Mouse (Mus musculus) heart, postnatal 10 days (tissue): Measurements from ENCODE around the gene Gm28047. TPM values are rescaled to one million over a fixed set of nuclear protein-coding genes. Genes with fewer than 3 reads are reported as not detected.

ENCODE experiments used
- DNase-seq, 2 experiments: peaks; one replicate each; pipeline ENCODE4 v3.0.0; 2021
- intact Hi-C: fragments of 180-260 bp; cut with DNase I; formaldehyde crosslinking; loops from one replicate; pipeline ENCODE4 v1.15.1; 2025
- microRNA-seq, 2 experiments: library from miRNA; unstranded; fragments of <30 nt; microRNA quantifications; one replicate each; pipeline ENCODE4 v1.2.0; 2022
- total RNA-seq, 2 experiments: library from RNA; stranded (reverse); gene quantifications; 2 replicates each; pipeline ENCODE4 v1.2.3; 2021

The Gm28047 gene
- total RNA-seq, 2 experiments from 2014 or later = 1.2 TPM; not detected in 1

GRCm38 (mm10) chr15:102503924-102504782 lies 120.7 kb downstream of the Gm28047 start:
- intact Hi-C loops = no loop called here

GRCm38 (mm10) chr15:102503447-102503846 lies 121.4 kb downstream of the Gm28047 start, which contains the start of gene Gm10337:
Gene Gm10337, plus strand, starts transcription at chr15:102503722.
- intact Hi-C loops = no loop called here
- DNase-seq = no peak

More at GRCm38 (mm10) chr15:102503924-102504782, 120.7 kb downstream of the Gm28047 start:
- no peak for DNase-seq

DNA sequence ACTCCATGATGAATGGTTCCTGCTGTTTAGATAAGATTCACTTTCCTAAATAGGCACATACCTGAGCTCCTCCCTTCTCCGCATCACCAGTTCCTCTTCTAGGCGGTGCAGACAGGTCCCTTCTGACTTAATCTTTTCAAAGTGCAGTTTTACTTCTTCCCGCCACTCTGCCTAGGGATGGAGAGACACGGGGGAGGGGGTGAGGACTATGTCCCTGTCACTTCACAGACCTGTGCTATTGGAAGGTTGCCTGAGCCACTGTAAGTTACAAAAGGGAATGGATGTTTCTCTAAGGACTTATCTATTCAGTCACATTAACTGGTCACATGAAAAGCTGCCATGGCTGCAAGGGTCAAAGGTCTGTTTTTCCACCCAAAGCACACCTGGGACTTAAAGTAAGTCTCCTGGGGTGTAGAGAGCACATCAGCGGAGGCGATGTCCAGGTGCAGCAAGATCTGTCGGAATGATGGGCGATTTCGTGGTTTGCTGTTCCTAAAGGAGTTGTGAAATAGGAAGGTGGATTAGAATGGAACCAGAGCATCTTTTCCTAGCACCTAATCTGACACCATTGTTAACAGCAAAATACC lies 122.5 kb downstream of the Gm28047 start:
- intact Hi-C loops = no loop called here
- DNase-seq = no peak

- intact Hi-C loops = no loop called here
- DNase-seq = no peak
Measured at GRCm38 (mm10) chr15:102501084-102501814, 123.6 kb downstream of the Gm28047 start.

GRCm38 (mm10) chr15:102500479-102500878 lies 124.4 kb downstream of the Gm28047 start:
- intact Hi-C loops = no loop called here
- no peak for DNase-seq

DNA sequence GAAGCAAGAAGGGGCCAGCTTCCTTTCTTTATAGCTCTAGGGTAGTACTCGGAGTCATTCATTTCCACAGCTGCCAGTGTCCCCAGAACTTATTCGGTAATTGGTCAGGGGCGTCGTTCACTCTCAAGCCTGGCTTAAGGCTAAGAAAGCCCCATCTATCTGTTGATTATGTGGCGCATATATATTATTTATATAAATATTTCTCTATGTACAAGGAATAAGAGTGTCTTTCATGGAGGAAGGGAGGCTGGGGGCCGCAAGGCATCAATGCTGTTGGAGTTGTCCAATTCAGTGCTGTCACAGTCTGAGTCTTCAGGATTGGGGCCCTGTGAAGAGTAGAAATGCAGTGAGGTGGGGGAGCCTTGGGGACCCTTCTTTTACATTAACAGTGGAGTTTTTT lies 125.0 kb downstream of the Gm28047 start:
- intact Hi-C loops = no loop called here
- DNase-seq = no peak

DNA sequence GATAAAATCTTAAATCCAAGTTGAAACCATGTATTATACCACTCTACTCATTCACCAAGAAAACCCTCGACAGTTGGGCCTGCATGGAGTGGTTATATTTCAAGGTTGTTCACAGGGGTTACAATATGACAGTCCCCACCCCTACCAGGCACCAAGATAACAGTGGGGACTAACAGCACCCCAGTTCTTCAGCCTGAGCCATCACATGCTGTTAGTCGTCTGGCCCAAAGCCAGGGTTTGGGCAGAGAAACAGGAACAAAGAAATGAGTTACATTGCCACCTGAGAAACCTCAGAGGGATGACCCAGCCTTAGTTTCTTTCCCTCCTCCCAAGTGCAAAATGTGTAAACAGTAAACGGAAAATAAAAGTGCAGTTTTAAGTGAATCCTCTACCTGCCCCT lies 125.5 kb downstream of the Gm28047 start:
- no peak for DNase-seq
- intact Hi-C loops = no loop called here

DNA sequence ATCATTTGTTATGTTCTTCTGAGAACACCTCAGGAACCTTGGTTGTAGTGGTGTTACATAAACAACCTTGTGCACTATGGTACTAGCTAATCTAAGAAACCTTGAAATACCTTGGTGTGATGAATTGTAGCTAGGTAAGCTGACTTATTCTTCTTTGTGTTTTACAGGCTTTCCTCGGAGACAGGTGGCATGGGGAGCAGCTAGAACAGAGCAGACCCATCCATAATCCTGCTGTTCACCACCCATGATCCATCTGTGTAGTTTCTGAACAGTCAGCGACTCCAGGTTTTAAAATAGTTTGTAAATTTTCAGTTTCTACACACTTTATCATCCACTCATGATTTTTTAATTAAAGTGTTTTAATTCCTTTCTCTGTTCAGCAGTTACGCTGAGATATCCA lies 126.5 kb downstream of the Gm28047 start:
- DNase-seq = no peak
- intact Hi-C loops = no loop called here

DNA sequence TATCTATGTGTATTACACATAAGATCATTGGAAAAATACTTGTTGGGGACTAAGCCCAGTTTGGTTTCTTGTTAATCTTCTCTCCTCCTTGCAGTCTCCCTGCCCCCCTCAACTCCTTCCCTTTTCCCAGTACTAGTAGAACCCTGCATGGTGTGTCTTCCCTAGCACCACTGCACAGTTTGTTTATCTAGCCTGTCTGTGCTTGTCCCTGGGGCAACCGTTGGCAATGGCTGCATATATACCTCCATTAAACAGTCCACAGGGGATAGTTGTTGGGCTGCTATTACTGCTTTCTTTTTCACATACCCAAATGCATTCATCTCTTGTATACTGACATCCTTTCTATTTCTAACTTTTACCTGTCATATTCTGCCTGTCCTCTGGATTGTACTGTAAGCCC lies 137.2 kb downstream of the Gm28047 start:
- no peak for DNase-seq
- intact Hi-C loops = loop anchor here (2.0 kb wide), 1 partner anchor 13 kb away; no protein-coding TSS in a partner anchor

DNA sequence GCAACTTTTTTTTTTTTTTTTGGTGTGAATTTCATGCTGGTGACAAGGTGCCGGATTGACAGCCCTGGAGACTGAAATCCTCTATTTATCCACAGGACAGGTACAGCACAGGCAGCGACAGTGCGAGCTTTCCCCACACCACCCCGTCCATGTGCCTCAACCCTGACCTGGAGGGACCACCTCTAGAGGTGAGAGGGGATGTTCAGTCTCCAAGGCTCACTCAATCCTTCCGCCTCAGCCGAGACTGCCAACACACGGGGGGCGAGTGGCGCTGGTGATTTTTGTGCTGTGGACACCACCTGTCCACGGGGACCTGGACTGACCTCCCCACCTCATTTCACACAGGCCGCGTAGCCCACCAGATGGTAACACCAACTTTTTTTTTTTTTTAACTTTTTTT lies 139.0 kb downstream of the Gm28047 start:
- no peak for DNase-seq
- intact Hi-C loops = no loop called here

- intact Hi-C loops = no loop called here
- no peak for DNase-seq
Measured at GRCm38 (mm10) chr15:102483136-102483535, 141.7 kb downstream of the Gm28047 start.

DNA sequence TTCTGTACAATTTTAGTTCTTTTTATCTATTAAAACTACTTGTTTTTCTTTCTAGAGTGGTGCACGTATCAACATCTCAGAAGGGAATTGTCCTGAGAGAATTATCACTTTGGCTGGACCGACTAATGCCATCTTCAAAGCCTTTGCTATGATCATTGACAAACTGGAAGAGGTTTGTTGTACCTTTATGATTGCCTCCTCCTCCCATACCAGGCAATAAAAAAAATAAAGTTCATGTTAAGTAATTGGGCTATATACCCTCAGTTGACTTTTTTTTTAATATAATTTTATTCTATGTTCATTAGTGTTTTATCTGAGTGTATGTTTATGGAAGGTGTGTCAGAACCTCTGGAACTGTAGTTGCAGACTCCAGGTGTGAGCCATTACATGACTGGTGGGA lies 150.3 kb downstream of the Gm28047 start:
- intact Hi-C loops = loop anchor here (2.0 to 5.0 kb wide), 2 partner anchors 14 to 193 kb away; no protein-coding TSS in a partner anchor
- DNase-seq = no peak

Small RNAs within 50 kb of the gene (microRNA-seq; reads per million reads assigned to microRNA genes)
- gene Mir688 = 0 reads per million in 2 experiments

Other genes starting within 250 kb of the Gm28047 start
- 10 to 100 TPM; 57.7 to 68.4 TPM for gene Sp1, start 218.9 kb downstream of the Gm28047 start, total RNA-seq
- gene Amhr2, start 179.7 kb downstream of the Gm28047 start, total RNA-seq = 1 to 10 TPM in 1 of 2 experiments, under 1 TPM in 1; 0.67 to 1.4 TPM
- 10 to 100 TPM; 23.3 to 27.3 TPM for gene Prr13, start 166.0 kb downstream of the Gm28047 start, total RNA-seq
- 100 to 1,000 TPM; 547 to 592 TPM for gene Pcbp2, start 154.5 kb downstream of the Gm28047 start, total RNA-seq
- 1 to 10 TPM in 1 of 2 experiments, not detected in 1; 3.6 TPM for gene Gm10337, start 121.3 kb downstream of the Gm28047 start, total RNA-seq
- 1 to 10 TPM; 5.1 to 5.2 TPM for gene Map3k12, start 108.0 kb downstream of the Gm28047 start, total RNA-seq
- gene Tarbp2, start 106.9 kb downstream of the Gm28047 start, total RNA-seq = 10 to 100 TPM; 45.9 to 53.1 TPM
- gene Npff, start 100.1 kb downstream of the Gm28047 start, total RNA-seq = 1 to 10 TPM; 1.4 to 3.8 TPM
- gene Atf7, start 397 bp upstream of the Gm28047 start, total RNA-seq = 10 to 100 TPM; 71.3 to 79.2 TPM
- gene Atp5g2, start 47.3 kb upstream of the Gm28047 start, total RNA-seq = 10 to 100 TPM; 31.1 to 47.4 TPM
- 100 to 1,000 TPM in 1 of 2 experiments, 10 to 100 TPM in 1; 90.9 to 100 TPM for gene Calcoco1, start 97.1 kb upstream of the Gm28047 start, total RNA-seq